Mouse (Mus musculus): ENCODE results near the gene Abca7.

Abca7 gene

GRCm38 (mm10) chr10:79996272-79997033, at the start of gene Abca7:
Gene Abca7 (plus strand): TSS chr10:79996494.
- WGBS, result under 1% methylated on average over 34 of the region's 34 CpGs

- WGBS, result 57% methylated on average over 7 of the region's 7 CpGs
These were observed 49.5 kb upstream of the Abca7 start for GRCm38 (mm10) chr10:79946752-79947322.

DNA sequence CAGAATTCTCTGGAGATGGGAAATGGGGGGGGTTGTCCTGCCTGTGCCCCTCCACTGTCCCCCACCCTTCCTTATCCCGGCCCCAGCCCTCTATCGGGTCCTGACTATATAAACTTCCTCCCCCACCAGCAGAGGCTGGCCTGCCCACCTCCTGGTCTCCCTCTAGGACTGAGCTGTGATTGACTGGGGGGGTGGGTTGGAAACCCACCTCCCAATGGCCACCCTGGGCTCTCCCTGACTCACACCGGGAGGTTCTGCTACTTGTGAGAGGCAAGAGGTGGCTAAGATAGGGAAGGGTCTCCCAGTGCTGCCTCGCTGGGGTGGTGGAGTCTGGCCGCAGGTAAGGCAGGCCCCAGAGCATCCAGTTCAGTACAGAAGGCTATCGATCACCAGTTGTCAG, 48.8 kb upstream of the Abca7 start:
- 87% methylated on average over 6 of the region's 6 CpGs for WGBS

DNA sequence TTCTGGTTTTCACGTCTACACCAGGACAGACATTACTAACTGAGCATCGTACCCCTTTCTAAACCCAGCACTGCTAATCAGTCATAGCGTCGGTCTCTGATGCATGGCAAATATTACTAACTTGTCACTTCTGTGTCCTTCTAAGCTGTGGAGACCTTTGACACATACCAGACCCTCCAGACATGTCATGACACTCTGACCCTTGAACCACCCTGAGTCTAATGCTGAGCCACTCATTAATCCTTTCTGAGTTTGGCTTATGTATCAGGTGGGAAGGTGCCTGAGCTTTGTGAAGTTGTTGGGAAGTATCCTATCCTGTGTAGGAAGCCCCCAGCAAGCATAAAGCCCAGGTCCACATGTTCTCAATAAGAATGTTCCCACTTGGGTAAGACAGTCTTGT, 46.4 kb upstream of the Abca7 start:
- WGBS, result 92% methylated on average over 4 of the region's 4 CpGs

DNA sequence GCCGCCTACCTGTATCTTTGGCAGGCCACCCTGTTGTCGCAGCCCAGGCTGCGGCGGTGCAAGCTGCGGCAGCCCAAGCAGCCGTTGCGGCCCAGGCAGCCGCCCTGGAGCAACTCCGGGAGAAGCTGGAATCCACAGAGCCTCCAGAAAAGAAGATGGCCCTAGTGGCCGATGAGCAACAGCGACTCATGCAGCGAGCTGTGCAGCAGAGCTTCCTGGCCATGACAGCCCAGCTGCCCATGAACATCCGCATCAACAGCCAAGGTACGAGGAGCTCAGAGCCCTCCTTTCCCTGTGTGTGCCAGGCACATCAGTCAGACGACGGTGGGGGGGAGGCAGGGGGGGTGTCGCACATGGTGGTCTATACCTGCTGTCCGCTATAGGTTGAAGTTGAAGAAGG, 45.6 kb upstream of the Abca7 start:
- WGBS, result 87% methylated on average over 18 of the region's 18 CpGs

DNA sequence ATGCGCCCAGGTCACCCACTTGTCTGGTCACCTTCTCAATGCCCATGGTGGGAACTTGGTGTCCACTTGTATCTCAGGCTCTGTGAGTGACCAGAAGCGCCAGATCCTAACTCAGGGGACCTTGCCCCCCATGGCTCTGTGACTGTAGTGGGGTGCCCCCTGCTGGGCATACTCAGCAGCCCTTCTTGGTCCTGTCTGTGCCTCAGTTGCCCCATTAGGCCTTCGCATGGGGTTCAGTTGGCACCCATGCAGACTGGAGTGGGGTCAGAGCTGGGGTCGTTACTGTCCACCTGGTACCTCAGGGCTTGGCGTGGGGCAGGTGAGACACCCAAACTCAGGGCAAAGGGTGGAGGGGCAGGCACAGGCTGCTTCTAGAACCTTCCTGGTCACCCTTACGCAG, 42.3 kb upstream of the Abca7 start:
- 84% methylated on average over 6 of the region's 6 CpGs for WGBS

DNA sequence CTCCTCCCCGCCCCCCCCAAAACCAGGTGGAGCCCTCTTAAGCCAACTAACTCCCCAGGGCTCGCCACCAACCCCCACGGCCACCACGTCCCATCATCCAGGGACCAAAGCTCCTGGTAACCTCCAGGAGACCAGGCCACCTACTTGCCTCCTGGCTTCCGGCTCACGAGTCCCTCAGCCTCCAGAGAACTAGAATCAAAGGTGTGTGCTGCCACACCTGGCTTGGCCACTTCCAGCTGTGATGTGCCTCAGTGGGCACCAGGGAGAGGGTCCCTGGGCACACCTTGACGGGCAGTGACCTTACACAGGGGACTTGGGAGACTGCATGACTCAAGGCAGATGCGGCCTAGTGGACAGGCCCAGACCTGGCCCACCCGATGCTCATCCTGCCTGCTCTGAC, 40.6 kb upstream of the Abca7 start:
- whole genome bisulfite sequencing, result 86% methylated on average over 9 of the region's 9 CpGs

- WGBS, result 47% methylated on average over 4 of the region's 4 CpGs
These were observed 39.6 kb upstream of the Abca7 start for GRCm38 (mm10) chr10:79956643-79957154.

GRCm38 (mm10) chr10:79958140-79958816, 38.0 kb upstream of the Abca7 start:
- 16% methylated on average over 21 of the region's 21 CpGs for WGBS

- 15% methylated on average over 10 of the region's 10 CpGs for WGBS
These were observed 36.9 kb upstream of the Abca7 start for GRCm38 (mm10) chr10:79959412-79959811.

DNA sequence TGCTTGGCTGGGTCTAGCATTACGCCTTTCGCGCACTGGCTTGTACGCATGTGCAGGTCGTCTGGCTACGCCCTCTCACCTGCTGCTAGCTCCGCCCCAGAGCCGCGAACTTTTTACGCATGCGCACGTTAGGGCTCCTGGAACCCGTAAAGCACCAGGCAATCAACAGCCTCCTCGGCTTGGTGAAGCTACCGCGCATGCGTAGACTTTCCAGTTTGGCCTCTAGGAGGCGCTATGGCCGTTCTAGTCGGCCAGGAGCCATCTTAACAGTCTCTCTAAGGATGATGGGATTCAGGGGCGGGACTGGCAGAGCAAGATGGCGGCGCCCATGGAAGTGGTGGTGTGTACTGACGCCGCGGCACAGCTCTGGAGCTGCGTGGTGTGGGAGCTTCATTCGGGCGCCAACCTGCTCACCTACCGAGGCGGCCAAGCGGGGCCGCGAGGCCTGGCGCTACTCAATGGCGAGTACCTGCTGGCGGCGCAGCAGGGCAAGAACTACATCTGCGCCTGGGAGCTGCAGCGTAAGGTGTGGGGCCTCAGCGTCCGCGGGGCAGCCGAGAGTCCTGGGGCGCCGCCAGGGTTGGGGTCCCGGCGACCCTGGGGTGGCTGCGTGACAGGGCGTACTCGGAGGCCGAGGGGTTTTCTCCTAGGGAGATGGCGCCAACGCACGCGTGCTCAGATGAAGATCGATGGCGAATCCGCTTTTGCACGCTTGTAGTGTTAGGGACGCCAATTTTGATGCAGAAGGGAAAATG, 36.3 kb upstream of the Abca7 start, which contains the start of gene Wdr18:
Gene Wdr18, plus strand, starts transcription at position 306 of the 755 bp plus-strand sequence.
- WGBS, result under 1% methylated on average over 61 of the region's 61 CpGs

GRCm38 (mm10) chr10:79960671-79961294, 35.5 kb upstream of the Abca7 start:
- 12% methylated on average over 10 of the region's 10 CpGs for whole genome bisulfite sequencing

DNA sequence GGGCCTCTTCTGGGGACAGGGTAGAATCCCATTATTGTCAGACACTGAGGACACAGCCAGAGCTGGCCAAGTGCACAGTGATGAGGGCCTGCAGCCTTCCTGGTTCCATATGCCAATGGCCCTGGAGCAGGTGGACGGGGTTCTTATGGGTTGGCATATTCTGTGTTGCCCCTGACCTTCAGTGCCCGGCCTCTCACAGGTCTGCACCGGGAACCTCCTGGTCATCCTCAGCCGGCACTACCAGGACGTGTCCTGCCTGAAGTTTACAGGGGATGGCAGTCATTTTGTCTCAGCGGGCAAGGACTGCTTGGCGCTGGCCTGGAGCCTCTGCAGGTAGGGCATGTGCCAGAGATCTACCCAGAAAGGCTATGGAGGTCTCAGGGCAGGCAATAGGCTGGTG, 31.6 kb upstream of the Abca7 start:
- WGBS, result 95% methylated on average over 7 of the region's 7 CpGs

- WGBS, result 87% methylated on average over 5 of the region's 5 CpGs
These were observed 31.0 kb upstream of the Abca7 start for GRCm38 (mm10) chr10:79965325-79965724.

DNA sequence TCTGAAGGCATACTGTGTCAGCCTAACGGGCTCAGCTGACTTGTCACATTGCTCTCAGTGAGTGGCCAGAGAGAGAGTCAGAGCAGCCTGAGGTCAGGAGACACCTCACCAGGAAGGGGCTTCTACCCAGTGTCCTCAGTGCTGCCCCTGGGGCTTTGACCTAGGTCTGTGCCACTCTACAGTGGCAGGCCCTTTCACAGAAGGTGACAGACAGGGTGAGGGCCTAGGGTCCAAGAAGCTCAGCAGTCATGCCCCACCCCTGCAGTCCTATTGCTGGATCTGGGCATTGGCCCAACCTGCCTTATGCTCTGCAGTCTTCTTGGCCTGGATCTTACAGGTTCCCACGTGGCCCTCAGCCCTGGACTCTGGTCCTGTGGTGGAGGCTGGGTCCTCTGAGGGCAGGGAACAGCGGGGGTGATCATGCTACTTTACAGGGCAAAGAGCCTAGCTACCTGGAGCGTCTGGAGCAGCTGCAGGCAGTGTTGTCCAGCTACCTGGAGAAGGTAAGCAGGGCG, 29.4 kb upstream of the Abca7 start:
- WGBS, result 87% methylated on average over 5 of the region's 5 CpGs

DNA sequence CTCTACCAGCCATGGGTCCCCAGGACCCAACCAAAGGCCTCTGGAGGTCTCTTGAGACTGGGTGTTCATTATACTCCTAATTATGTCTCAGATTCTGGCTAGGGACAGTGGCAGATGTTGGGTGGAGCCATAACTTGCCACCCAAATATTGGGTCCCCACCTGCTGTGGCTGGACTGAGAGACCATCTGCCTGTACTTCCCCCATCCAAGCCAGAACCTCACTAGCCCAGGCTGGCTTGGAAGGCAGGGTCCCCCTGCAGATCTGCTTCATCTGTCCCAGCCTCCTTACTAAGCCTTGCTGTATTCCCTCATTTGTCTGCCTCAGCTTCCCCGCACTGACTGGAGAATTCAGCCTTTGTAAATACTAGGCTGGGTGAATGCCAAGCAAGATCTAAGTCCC, 28.1 kb upstream of the Abca7 start:
- WGBS, result 63% methylated on average over 1 of the region's 1 CpGs

GRCm38 (mm10) chr10:79969124-79969568, 27.1 kb upstream of the Abca7 start:
- WGBS, result 20% methylated on average over 3 of the region's 3 CpGs

DNA sequence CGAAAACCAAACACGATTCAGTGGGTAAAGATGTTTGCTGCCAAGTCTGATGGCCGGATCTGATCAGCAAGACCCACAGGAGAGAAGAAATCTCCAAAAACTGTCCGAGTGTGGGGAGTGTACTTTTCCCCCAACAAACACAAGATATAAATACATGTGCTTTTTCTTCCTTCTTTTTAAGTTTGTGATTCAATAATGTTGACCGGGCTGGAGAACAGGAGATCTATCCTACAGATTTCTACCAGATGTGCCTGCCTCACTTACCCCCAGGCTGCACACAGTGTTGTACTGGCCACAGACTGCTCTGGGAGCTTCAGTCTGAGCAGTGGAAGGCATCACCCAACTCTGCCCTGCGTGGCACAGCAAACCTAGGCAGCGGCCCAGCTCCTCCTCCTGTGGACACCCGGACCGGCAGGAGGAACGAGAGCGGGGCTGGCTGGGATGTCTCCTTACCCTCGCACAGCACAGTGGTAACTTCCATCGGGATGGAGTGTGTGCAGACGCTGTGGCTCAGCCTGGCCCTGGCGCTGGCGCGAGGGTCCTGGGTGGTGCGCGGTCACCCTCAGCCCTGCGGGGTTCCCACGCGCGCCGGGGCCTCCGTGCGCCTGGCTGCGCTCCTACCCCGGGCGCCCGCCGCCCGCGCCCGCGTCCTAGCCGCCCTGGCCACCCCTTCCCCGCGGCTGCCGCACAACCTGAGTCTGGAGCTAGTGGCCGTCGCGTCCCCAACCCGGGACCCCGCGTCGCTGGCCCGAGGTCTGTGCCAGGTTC, 25.7 kb upstream of the Abca7 start, which contains the start of gene Grin3b:
Gene Grin3b, plus strand, starts transcription at position 301 of the 768 bp plus-strand sequence.
- 6% methylated on average over 46 of the region's 47 CpGs for WGBS

DNA sequence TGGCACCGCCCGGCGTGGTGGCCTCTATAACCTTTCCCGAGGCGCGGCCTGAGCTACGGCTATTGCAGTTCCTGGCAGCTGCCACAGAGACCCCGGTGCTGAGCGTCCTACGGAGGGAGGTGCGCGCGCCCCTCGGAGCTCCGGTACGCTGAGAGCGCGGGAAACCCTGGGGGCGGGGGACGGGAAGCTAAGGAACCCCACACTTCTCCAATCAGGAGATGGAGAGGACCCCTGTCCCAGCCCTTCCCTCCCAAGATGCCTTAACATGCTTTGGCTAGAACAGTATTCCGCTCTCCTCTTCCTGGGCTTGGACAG, 25.2 kb upstream of the Abca7 start:
- 7% methylated on average over 21 of the region's 21 CpGs for WGBS

- 51% methylated on average over 14 of the region's 14 CpGs for WGBS
These were observed 23.5 kb upstream of the Abca7 start for GRCm38 (mm10) chr10:79972831-79973230.
